Mouse (Mus musculus) brain, embryonic 14.5 days (tissue): ENCODE results near the gene Lmf1. TPM values are rescaled to one million over a fixed set of nuclear protein-coding genes. Genes with fewer than 3 reads are reported as not detected.

Experiments used
- DNase-seq: peaks from one replicate; pipeline ENCODE4 v3.0.0-alpha.2; 2011; ENCODE audit warnings: low read depth
- CTCF ChIP-seq: fragments of 200-500 bp; IDR thresholded peaks from 2 replicates; pipeline ENCODE4 v1.5.1; 2012; ENCODE audit warnings: inconsistent platforms, mild to moderate bottlenecking, moderate library complexity, borderline replicate concordance; ENCODE audit not compliant: insufficient read depth, insufficient read length; ENCODE audit errors: extremely low read depth
- POLR2A ChIP-seq: fragments of 200-500 bp; IDR thresholded peaks from 2 replicates; pipeline ENCODE4 v1.6.1; 2012; ENCODE audit warnings: mild to moderate bottlenecking, inconsistent platforms, borderline replicate concordance; ENCODE audit not compliant: poor library complexity, insufficient read depth, insufficient read length, severe bottlenecking; ENCODE audit errors: extremely low read depth
- polyA plus RNA-seq: library from polyadenylated mRNA; depleted of rRNA; stranded (reverse); fragments of >200 nt; gene quantifications from 2 replicates; pipeline ENCODE4 v1.2.3, GENCODE M21; 2012; rRNA removed

Gene Lmf1
- polyA plus RNA-seq: 11.7 and 16.0 TPM in 2 replicates

GRCm38 (mm10) chr17:25578920-25579319, at the start of gene Lmf1:
Gene Lmf1, plus strand, starts transcription at chr17:25579085.
- DNase-seq: peak; percentile 98
- TF ChIP-seq CTCF: no peak
- TF ChIP-seq POLR2A: peak; percentile 60; the same call in 1 of the 2 replicates

- no peak for DNase-seq
- no peak for TF ChIP-seq CTCF
- no peak for TF ChIP-seq POLR2A
Observed at GRCm38 (mm10) chr17:25530357-25531022, 48.4 kb upstream of the Lmf1 start.

GRCm38 (mm10) chr17:25538945-25539875, 39.7 kb upstream of the Lmf1 start:
- TF ChIP-seq CTCF: no peak
- TF ChIP-seq POLR2A: no peak
- peak; percentile 78 for DNase-seq

GRCm38 (mm10) chr17:25540731-25541130, 38.2 kb upstream of the Lmf1 start:
- no peak for DNase-seq
- TF ChIP-seq CTCF (no peak), POLR2A (no peak)

GRCm38 (mm10) chr17:25541768-25542167, 37.1 kb upstream of the Lmf1 start:
- no peak for TF ChIP-seq CTCF
- no peak for TF ChIP-seq POLR2A
- DNase-seq: no peak

GRCm38 (mm10) chr17:25547026-25547425, 31.9 kb upstream of the Lmf1 start:
- no peak for DNase-seq
- TF ChIP-seq POLR2A (no peak), CTCF (no peak)

- no peak for DNase-seq
- TF ChIP-seq CTCF: no peak
- TF ChIP-seq POLR2A: no peak
Observed at GRCm38 (mm10) chr17:25550020-25550419, 28.9 kb upstream of the Lmf1 start.

- TF ChIP-seq CTCF: no peak
- TF ChIP-seq POLR2A: no peak
Observed at GRCm38 (mm10) chr17:25551313-25551712, 27.6 kb upstream of the Lmf1 start.

GRCm38 (mm10) chr17:25555159-25555558, 23.7 kb upstream of the Lmf1 start:
- DNase-seq: no peak
- TF ChIP-seq POLR2A: no peak
- TF ChIP-seq CTCF: no peak

More at GRCm38 (mm10) chr17:25551313-25551712, 27.6 kb upstream of the Lmf1 start:
- DNase-seq: no peak

- peak; percentile 83 for DNase-seq
- TF ChIP-seq CTCF (no peak), POLR2A (peak; percentile 16; the same call in 1 of the 2 replicates)
Observed at GRCm38 (mm10) chr17:25555666-25556629, 22.9 kb upstream of the Lmf1 start.
